Mouse (Mus musculus): ENCODE measurements around the gene Abhd17a. TPM values are rescaled to one million over a fixed set of nuclear protein-coding genes. Genes with fewer than 3 reads are reported as not detected.

Abhd17a gene
- total RNA-seq, 1 experiment = 67.9 TPM

DNA sequence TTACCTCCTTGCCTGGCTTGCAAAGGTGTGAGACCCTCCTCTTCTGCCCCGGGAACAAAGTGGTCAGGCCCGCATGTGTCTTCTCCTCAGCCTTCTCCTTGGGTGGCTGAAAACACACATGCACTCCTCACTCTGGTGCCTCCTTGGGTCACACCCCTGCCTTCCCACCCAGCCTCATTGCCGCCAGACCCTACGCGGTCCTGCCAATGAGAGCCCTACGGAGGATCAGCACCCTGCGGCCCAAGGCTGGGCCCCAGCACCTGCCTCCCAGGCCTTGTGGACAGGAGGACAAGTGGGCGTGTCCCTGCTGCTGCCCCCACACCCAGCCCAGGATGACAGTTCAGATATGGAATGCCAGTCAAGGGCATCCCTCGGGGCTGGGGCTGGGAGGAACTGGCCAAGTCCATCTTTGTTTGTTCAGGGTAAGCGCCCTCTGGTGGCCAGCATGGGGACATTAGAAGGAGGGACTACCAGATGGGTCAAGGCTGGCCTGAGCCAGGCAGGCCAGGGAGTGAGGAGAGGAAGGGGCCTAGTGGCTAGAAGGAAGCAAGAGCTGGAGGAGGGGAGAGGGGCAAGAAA, 41.6 kb downstream of the Abhd17a start:
- H3K36me3 ChIP-seq (ENCODE audit: control insufficient read depth, insufficient read depth, low read length, poor library complexity, severe bottlenecking) = peaks cover 58% of the 10 kb centered on the region

GRCm38 (mm10) chr10:80547539-80547938, 42.6 kb downstream of the Abhd17a start:
- H3K9ac ChIP-seq (ENCODE audit: insufficient read depth, low read depth, low read length, poor library complexity, severe bottlenecking) = no peak overlapping the region
- in situ Hi-C loops (cut with MboI; ENCODE audit: low sequenced_read_pairs in 2 of 2, unreplicated experiment in 2 of 2) = no loop called here
- peaks cover 68% of the 10 kb centered on the region for H3K36me3 ChIP-seq (ENCODE audit: control insufficient read depth, insufficient read depth, low read length, poor library complexity, severe bottlenecking)
- H3K9me3 ChIP-seq (ENCODE audit: control insufficient read depth, insufficient read depth, low read depth, low read length) = no peaks in the 10 kb centered on the region
- peaks cover 0 to 3% of the 10 kb centered on the region in 2 experiments; a peak in 1 of 4 replicates for H3K4me1 ChIP-seq (ENCODE audit: control insufficient read depth in 2 of 2, insufficient read depth in 2 of 2, low read length in 2 of 2, poor library complexity in 1 of 2)
- H3K4me3 ChIP-seq (ENCODE audit: insufficient read depth in 1 of 2, low read depth in 1 of 2, low read length in 2 of 2, poor library complexity in 1 of 2, severe bottlenecking in 1 of 2) = no peak overlapping the region
- TF ChIP-seq ZC3H11A (IDR thresholded peaks at IDR 0.05; ENCODE audit: borderline replicate concordance, low read depth, low read length) = no peak
- TF ChIP-seq HCFC1 (IDR thresholded peaks at IDR 0.05; ENCODE audit: borderline replicate concordance, insufficient read depth, low read length) = no peak
- TF ChIP-seq CHD2 (IDR thresholded peaks at IDR 0.05; ENCODE audit: low read depth, low read length) = no peak
- no peak for TF ChIP-seq MAFK (IDR thresholded peaks at IDR 0.05; ENCODE audit: insufficient read depth, low read depth, low read length)
- no peak for TF ChIP-seq ZNF384 (IDR thresholded peaks at IDR 0.05; ENCODE audit: low read depth, low read length)
- DNase-seq (ENCODE audit: low read depth, low spot score) = no peak
- no peak overlapping the region for H3K27ac ChIP-seq (ENCODE audit: insufficient read depth, low read depth, low read length, poor library complexity, severe bottlenecking)

More for the DNA sequence above, 41.6 kb downstream of the Abhd17a start:
- in situ Hi-C loops (cut with MboI; ENCODE audit: low sequenced_read_pairs in 2 of 2, unreplicated experiment in 2 of 2) = no loop called here
- Histone ChIP-seq H3K9me3 (ENCODE audit: control insufficient read depth, insufficient read depth, low read depth, low read length) (no peaks in the 10 kb centered on the region), H3K27ac (ENCODE audit: insufficient read depth, low read depth, low read length, poor library complexity, severe bottlenecking) (no peak overlapping the region), H3K9ac (ENCODE audit: insufficient read depth, low read depth, low read length, poor library complexity, severe bottlenecking) (no peak overlapping the region), H3K4me3 (ENCODE audit: insufficient read depth in 1 of 2, low read depth in 1 of 2, low read length in 2 of 2, poor library complexity in 1 of 2, severe bottlenecking in 1 of 2) (no peak overlapping the region), H3K4me1 (ENCODE audit: control insufficient read depth in 2 of 2, insufficient read depth in 2 of 2, low read length in 2 of 2, poor library complexity in 1 of 2) (peaks cover 0 to 6% of the 10 kb centered on the region in 2 experiments; a peak in 1 of 4 replicates)
- DNase-seq (ENCODE audit: low read depth, low spot score) = no peak
- TF ChIP-seq CHD2 (IDR thresholded peaks at IDR 0.05; ENCODE audit: low read depth, low read length) = no peak
- no peak for TF ChIP-seq HCFC1 (IDR thresholded peaks at IDR 0.05; ENCODE audit: borderline replicate concordance, insufficient read depth, low read length)
- no peak for TF ChIP-seq ZC3H11A (IDR thresholded peaks at IDR 0.05; ENCODE audit: borderline replicate concordance, low read depth, low read length)
- TF ChIP-seq ZNF384 (IDR thresholded peaks at IDR 0.05; ENCODE audit: low read depth, low read length) = no peak
- TF ChIP-seq MAFK (IDR thresholded peaks at IDR 0.05; ENCODE audit: insufficient read depth, low read depth, low read length) = no peak

GRCm38 (mm10) chr10:80546945-80547344, 43.2 kb downstream of the Abhd17a start:
- Histone ChIP-seq H3K9me3 (ENCODE audit: control insufficient read depth, insufficient read depth, low read depth, low read length) (no peaks in the 10 kb centered on the region), H3K27ac (ENCODE audit: insufficient read depth, low read depth, low read length, poor library complexity, severe bottlenecking) (no peak overlapping the region), H3K4me3 (ENCODE audit: insufficient read depth in 1 of 2, low read depth in 1 of 2, low read length in 2 of 2, poor library complexity in 1 of 2, severe bottlenecking in 1 of 2) (no peak overlapping the region), H3K9ac (ENCODE audit: insufficient read depth, low read depth, low read length, poor library complexity, severe bottlenecking) (no peak overlapping the region), H3K4me1 (ENCODE audit: control insufficient read depth in 2 of 2, insufficient read depth in 2 of 2, low read length in 2 of 2, poor library complexity in 1 of 2) (no peaks in the 10 kb centered on the region), H3K36me3 (ENCODE audit: control insufficient read depth, insufficient read depth, low read length, poor library complexity, severe bottlenecking) (peaks cover 74% of the 10 kb centered on the region)
- TF ChIP-seq ZC3H11A (IDR thresholded peaks at IDR 0.05; ENCODE audit: borderline replicate concordance, low read depth, low read length) (no peak), HCFC1 (IDR thresholded peaks at IDR 0.05; ENCODE audit: borderline replicate concordance, insufficient read depth, low read length) (no peak), MAFK (IDR thresholded peaks at IDR 0.05; ENCODE audit: insufficient read depth, low read depth, low read length) (no peak), ZNF384 (IDR thresholded peaks at IDR 0.05; ENCODE audit: low read depth, low read length) (no peak), CHD2 (IDR thresholded peaks at IDR 0.05; ENCODE audit: low read depth, low read length) (no peak)
- no peak for DNase-seq (ENCODE audit: low read depth, low spot score)
- in situ Hi-C loops (cut with MboI; ENCODE audit: low sequenced_read_pairs in 2 of 2, unreplicated experiment in 2 of 2) = no loop called here

- peaks cover 78% of the 10 kb centered on the region for H3K36me3 ChIP-seq (ENCODE audit: control insufficient read depth, insufficient read depth, low read length, poor library complexity, severe bottlenecking)
- no peaks in the 10 kb centered on the region for H3K4me1 ChIP-seq (ENCODE audit: control insufficient read depth in 2 of 2, insufficient read depth in 2 of 2, low read length in 2 of 2, poor library complexity in 1 of 2)
- TF ChIP-seq ZNF384 (IDR thresholded peaks at IDR 0.05; ENCODE audit: low read depth, low read length) (no peak), CHD2 (IDR thresholded peaks at IDR 0.05; ENCODE audit: low read depth, low read length) (no peak), ZC3H11A (IDR thresholded peaks at IDR 0.05; ENCODE audit: borderline replicate concordance, low read depth, low read length) (no peak), HCFC1 (IDR thresholded peaks at IDR 0.05; ENCODE audit: borderline replicate concordance, insufficient read depth, low read length) (no peak), MAFK (IDR thresholded peaks at IDR 0.05; ENCODE audit: insufficient read depth, low read depth, low read length) (no peak)
- H3K4me3 ChIP-seq (ENCODE audit: insufficient read depth in 1 of 2, low read depth in 1 of 2, low read length in 2 of 2, poor library complexity in 1 of 2, severe bottlenecking in 1 of 2) = no peak overlapping the region
- H3K27ac ChIP-seq (ENCODE audit: insufficient read depth, low read depth, low read length, poor library complexity, severe bottlenecking) = no peak overlapping the region
- in situ Hi-C loops (cut with MboI; ENCODE audit: low sequenced_read_pairs in 2 of 2, unreplicated experiment in 2 of 2) = no loop called here
- no peak overlapping the region for H3K9ac ChIP-seq (ENCODE audit: insufficient read depth, low read depth, low read length, poor library complexity, severe bottlenecking)
- H3K9me3 ChIP-seq (ENCODE audit: control insufficient read depth, insufficient read depth, low read depth, low read length) = no peaks in the 10 kb centered on the region
- DNase-seq (ENCODE audit: low read depth, low spot score) = no peak
These were observed 44.6 kb downstream of the Abhd17a start for GRCm38 (mm10) chr10:80545590-80545989.

All from ES-E14 (cell line).